Mouse (Mus musculus) liver, postnatal 0 days (tissue): ENCODE data around the gene Tmem94.

ENCODE experiments used
- CTCF ChIP-seq: sonication (generic); IDR thresholded peaks from 2 replicates; pipeline ENCODE4 v1.5.1; 2016; ENCODE audit warnings: antibody characterized with exemption, low read depth
- EP300 ChIP-seq: IDR thresholded peaks from 2 replicates; pipeline ENCODE4 v1.6.1; 2016; ENCODE audit warnings: antibody characterized with exemption, low read depth, mild to moderate bottlenecking

GRCm38 (mm10) chr11:115823774-115824740 is 58.8 kb downstream of the Tmem94 start, which contains the start of gene Llgl2:
- TF ChIP-seq EP300 (no peak), CTCF (no peak)
